Mouse (Mus musculus): Measurements from ENCODE around the gene Adap1. TPM values are rescaled to one million over a fixed set of nuclear protein-coding genes. Genes with fewer than 3 reads are reported as not detected.

Adap1 gene
- total RNA-seq (2021): 100 to 1,000 TPM; 360 to 394 TPM
- long read RNA-seq, experiment 1, transcript Adap1-201 (11 exons, 2,557 nt): major isoform, 640 of 866 reads
- long read RNA-seq, experiment 1, partial matches to known transcripts: 43 of 866 reads
- long read RNA-seq, experiment 1, other reads (novel, unspliced or antisense): 183 of 866 reads
- long read RNA-seq, experiment 2, transcript Adap1-201 (11 exons, 2,557 nt): major isoform, 630 of 854 reads
- long read RNA-seq, experiment 2, partial matches to known transcripts: 43 of 854 reads
- long read RNA-seq, experiment 2, other reads (novel, unspliced or antisense): 180 of 854 reads

GRCm38 (mm10) chr5:139325395-139325966, at the start of gene Adap1:
TSS of gene Adap1 (minus strand) at chr5:139325622.
- DNase-seq (ENCODE audit: low spot score in 2 of 2): peak; percentile 34 to 72
- intact Hi-C loops (cut with DNase I): loop anchor here (2.0 kb wide), 1 partner anchor 43 kb away; no protein-coding TSS in a partner anchor

- intact Hi-C loops (cut with DNase I): no loop called here
- DNase-seq (ENCODE audit: low spot score in 2 of 2): no peak
Measured at GRCm38 (mm10) chr5:139374841-139375240, 49.4 kb upstream of the Adap1 start.

GRCm38 (mm10) chr5:139373889-139374444, 48.5 kb upstream of the Adap1 start:
- DNase-seq (ENCODE audit: low spot score in 2 of 2): no peak
- intact Hi-C loops (cut with DNase I): no loop called here

- no peak for DNase-seq (ENCODE audit: low spot score in 2 of 2)
- intact Hi-C loops (cut with DNase I): no loop called here
Measured at GRCm38 (mm10) chr5:139373126-139373525, 47.7 kb upstream of the Adap1 start.

GRCm38 (mm10) chr5:139371631-139372401, 46.4 kb upstream of the Adap1 start:
- DNase-seq (ENCODE audit: low spot score in 2 of 2): peak; percentile 88 to 94
- intact Hi-C loops (cut with DNase I): no loop called here

GRCm38 (mm10) chr5:139371118-139371517, 45.7 kb upstream of the Adap1 start:
- DNase-seq (ENCODE audit: low spot score in 2 of 2): no peak
- intact Hi-C loops (cut with DNase I): no loop called here

- no peak for DNase-seq (ENCODE audit: low spot score in 2 of 2)
- intact Hi-C loops (cut with DNase I): no loop called here
Measured at GRCm38 (mm10) chr5:139370336-139370735, 44.9 kb upstream of the Adap1 start.

GRCm38 (mm10) chr5:139368638-139369320, 43.4 kb upstream of the Adap1 start:
- intact Hi-C loops (cut with DNase I): no loop called here
- DNase-seq (ENCODE audit: low spot score in 2 of 2): no peak

- no peak for DNase-seq (ENCODE audit: low spot score in 2 of 2)
- intact Hi-C loops (cut with DNase I): no loop called here
Measured at GRCm38 (mm10) chr5:139367884-139368458, 42.5 kb upstream of the Adap1 start.

GRCm38 (mm10) chr5:139366484-139366883, 41.1 kb upstream of the Adap1 start:
- intact Hi-C loops (cut with DNase I): no loop called here

GRCm38 (mm10) chr5:139365827-139366226, 40.4 kb upstream of the Adap1 start:
- intact Hi-C loops (cut with DNase I): loop anchor here (2.0 kb wide), 1 partner anchor 33 kb away; no protein-coding TSS in a partner anchor
- no peak for DNase-seq (ENCODE audit: low spot score in 2 of 2)

More at GRCm38 (mm10) chr5:139366484-139366883, 41.1 kb upstream of the Adap1 start:
- no peak for DNase-seq (ENCODE audit: low spot score in 2 of 2)

GRCm38 (mm10) chr5:139364911-139365571, 39.6 kb upstream of the Adap1 start:
- peak in 1 of 2 experiments; percentile 70 for DNase-seq (ENCODE audit: low spot score in 2 of 2)
- intact Hi-C loops (cut with DNase I): loop anchor here (1.0 to 2.0 kb wide), 2 partner anchors 34 to 103 kb away; no protein-coding TSS in a partner anchor

- DNase-seq (ENCODE audit: low spot score in 2 of 2): peak; percentile 94 to 96
- intact Hi-C loops (cut with DNase I): loop anchor here (1.0 to 2.0 kb wide), 2 partner anchors 34 to 104 kb away; no protein-coding TSS in a partner anchor
Measured at GRCm38 (mm10) chr5:139364260-139364910, 39.0 kb upstream of the Adap1 start.

GRCm38 (mm10) chr5:139363858-139364257, 38.4 kb upstream of the Adap1 start:
- intact Hi-C loops (cut with DNase I): loop anchor here (1.0 to 2.0 kb wide), 2 partner anchors 35 to 104 kb away; no protein-coding TSS in a partner anchor
- peak in 1 of 2 experiments; percentile 44 for DNase-seq (ENCODE audit: low spot score in 2 of 2)

GRCm38 (mm10) chr5:139359244-139359643, 33.8 kb upstream of the Adap1 start:
- intact Hi-C loops (cut with DNase I): no loop called here

GRCm38 (mm10) chr5:139358653-139359052, 33.2 kb upstream of the Adap1 start:
- peak in 1 of 2 experiments; percentile 41 for DNase-seq (ENCODE audit: low spot score in 2 of 2)
- intact Hi-C loops (cut with DNase I): no loop called here

More at GRCm38 (mm10) chr5:139359244-139359643, 33.8 kb upstream of the Adap1 start:
- DNase-seq (ENCODE audit: low spot score in 2 of 2): no peak

GRCm38 (mm10) chr5:139355235-139355772, 29.9 kb upstream of the Adap1 start:
- intact Hi-C loops (cut with DNase I): no loop called here
- peak; percentile 78 to 86 for DNase-seq (ENCODE audit: low spot score in 2 of 2)

Measured in left cerebral cortex, postnatal 14 days (tissue).